In the genomic region with DNA sequence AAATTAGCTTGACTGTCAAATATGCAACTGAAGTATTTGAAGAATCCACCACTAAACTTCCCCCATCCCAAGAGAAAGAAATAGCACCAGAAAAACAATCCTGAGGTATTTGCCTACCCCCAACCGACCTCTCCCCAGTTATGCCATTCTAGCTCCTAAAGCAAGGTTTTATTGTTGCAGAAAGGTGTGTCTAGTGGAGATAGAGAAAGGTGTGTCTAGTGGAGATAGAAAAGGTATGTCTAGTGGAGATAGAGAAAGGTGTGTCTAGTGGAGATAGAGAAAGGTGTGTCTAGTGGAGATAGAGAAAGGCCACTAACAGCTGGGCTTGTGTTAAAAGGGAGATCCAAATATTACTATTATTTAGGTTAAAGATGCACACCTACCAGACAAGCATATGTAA, we compare ENCODE assay signal across 25 mouse cellular contexts.
"Had no signal": no experiment of that assay in that cellular context is flagged by ENCODE, and none has a peak within 500 bp of the region (broad histone marks: within the 10 kb centered on the region; RNA-seq: fewer than 3 reads in every experiment).

No protein-coding gene starts in this region.

- ATAC-seq: hindbrain, embryonic 16.5 days; inflammation-experienced regulatory T-cells, adult 6 months; liver, embryonic 12.5 days had no signal

- H3K27ac ChIP-seq: gastrocnemius, adult 2 months; heart, embryonic 10.5 days; hindbrain, embryonic 10.5 days; hindbrain, embryonic 12.5 days; hindbrain, embryonic 14.5 days; layer of hippocampus, adult 2 months; limb, embryonic 13.5 days; limb, embryonic 15.5 days; liver, embryonic 12.5 days had no signal

- DNase-seq: gastrocnemius, adult 2 months; gastrocnemius, postnatal 10 days; gastrocnemius, postnatal 25 days; heart, adult 18-20 months; heart, postnatal 10 days; heart, postnatal 4 days; kidney, adult 18-20 months; kidney, adult 8-10 months; kidney, postnatal 10 days; kidney, postnatal 25 days; kidney, postnatal 4 days; layer of hippocampus, adult 9-11 months; layer of hippocampus, postnatal 36 days; left cerebral cortex, postnatal 4 days had no signal

- H3K4me3 ChIP-seq: gastrocnemius, adult 2 months; heart, embryonic 10.5 days; heart, embryonic 12.5 days; hindbrain, embryonic 10.5 days; hindbrain, embryonic 12.5 days; layer of hippocampus, adult 2 months; limb, embryonic 13.5 days; limb, embryonic 15.5 days; liver, embryonic 12.5 days had no signal

- H3K9me3 ChIP-seq: heart, embryonic 10.5 days; heart, embryonic 12.5 days; hindbrain, embryonic 10.5 days; hindbrain, embryonic 12.5 days; limb, embryonic 13.5 days; limb, embryonic 15.5 days; liver, embryonic 12.5 days had no signal

- H3K4me2 ChIP-seq: heart, embryonic 12.5 days; hindbrain, embryonic 12.5 days; hindbrain, embryonic 14.5 days; limb, embryonic 13.5 days; limb, embryonic 15.5 days; liver, embryonic 12.5 days had no signal

- H3K4me1 ChIP-seq: heart, embryonic 10.5 days; heart, embryonic 12.5 days; limb, embryonic 13.5 days; limb, embryonic 15.5 days; liver, embryonic 12.5 days had no signal

- H3K9ac ChIP-seq: heart, embryonic 12.5 days; hindbrain, embryonic 12.5 days; hindbrain, embryonic 14.5 days; limb, embryonic 13.5 days; limb, embryonic 15.5 days; liver, embryonic 12.5 days had no signal

- H3K27me3 ChIP-seq: heart, embryonic 12.5 days; hindbrain, embryonic 12.5 days; limb, embryonic 13.5 days; limb, embryonic 15.5 days; liver, embryonic 12.5 days had no signal

- H3K36me3 ChIP-seq: heart, embryonic 10.5 days; heart, embryonic 12.5 days; hindbrain, embryonic 10.5 days; hindbrain, embryonic 12.5 days; limb, embryonic 13.5 days; limb, embryonic 15.5 days; liver, embryonic 12.5 days had no signal
